Comparison of ENCODE assay signal across 23 mouse cellular contexts in genomic region chr19:58435877-58436276, GRCm38 (mm10). TPM values are rescaled to one million over a fixed set of nuclear protein-coding genes. Genes with fewer than 3 reads are reported as not detected.
DNase-seq lines count a peak whose midpoint lies in the region; ATAC-seq and TF ChIP-seq lines count a peak whose summit lies in the region.
"Had no signal": no experiment of that assay in that cellular context is flagged by ENCODE, and none has a peak within 500 bp of the region (broad histone marks: within the 10 kb centered on the region; RNA-seq: fewer than 3 reads in every experiment).

No protein-coding gene starts in this region.

- no peaks in the 10 kb centered on the region for H3K9me3 ChIP-seq in liver, embryonic 15.5 days (replicated peaks)
- H3K9me3 ChIP-seq in liver, embryonic 11.5 days (ENCODE audit: control insufficient read depth, low read length) = no peaks in the 10 kb centered on the region
- H3K9me3 ChIP-seq in liver, postnatal 0 days (ENCODE audit: low read length) = no peaks in the 10 kb centered on the region
- no peaks in the 10 kb centered on the region for H3K9me3 ChIP-seq in liver, embryonic 12.5 days (replicated peaks)
- H3K9me3 ChIP-seq: embryonic facial prominence, embryonic 13.5 days; embryonic facial prominence, embryonic 15.5 days; forebrain, embryonic 10.5 days; forebrain, embryonic 12.5 days had no signal

- peak overlapping the region; percentile 1; the same call in 1 of the 2 replicates for H3K27ac ChIP-seq in liver, embryonic 15.5 days (replicated peaks)
- no peak overlapping the region for H3K27ac ChIP-seq in liver, embryonic 11.5 days (ENCODE audit: low read depth, low read length)
- peak overlapping the region; percentile 71 for H3K27ac ChIP-seq in liver, postnatal 0 days (ENCODE audit: low read depth)
- no peak overlapping the region for H3K27ac ChIP-seq in liver, embryonic 12.5 days
- H3K27ac ChIP-seq: embryonic facial prominence, embryonic 13.5 days; embryonic facial prominence, embryonic 15.5 days; forebrain, embryonic 10.5 days; forebrain, embryonic 12.5 days had no signal

- TF ChIP-seq CTCF in liver, postnatal 0 days (IDR thresholded peaks at IDR 0.05; ENCODE audit: low read depth) = no peak

- no peak overlapping the region for H3K4me3 ChIP-seq in liver, embryonic 15.5 days (replicated peaks)
- H3K4me3 ChIP-seq in liver, embryonic 11.5 days (ENCODE audit: low read depth, low read length) = no peak overlapping the region
- no peak overlapping the region for H3K4me3 ChIP-seq in liver, postnatal 0 days (ENCODE audit: low read depth, low read length)
- H3K4me3 ChIP-seq in liver, embryonic 12.5 days = no peak overlapping the region
- H3K4me3 ChIP-seq: embryonic facial prominence, embryonic 13.5 days; embryonic facial prominence, embryonic 15.5 days; erythroblast, embryonic 14.5 days; forebrain, embryonic 10.5 days; forebrain, embryonic 12.5 days had no signal

- peaks cover 5% of the 10 kb centered on the region; the same call in 1 of the 2 replicates for H3K4me1 ChIP-seq in liver, embryonic 15.5 days (replicated peaks)
- peaks cover 7% of the 10 kb centered on the region for H3K4me1 ChIP-seq in liver, embryonic 11.5 days (replicated peaks; ENCODE audit: control insufficient read depth, insufficient read depth, low read length)
- peaks cover 27% of the 10 kb centered on the region for H3K4me1 ChIP-seq in liver, postnatal 0 days (ENCODE audit: insufficient read depth)
- 0 out of 2 replicates have a peak, but pooled peaks cover 10% of the 10 kb centered on the region for H3K4me1 ChIP-seq in liver, embryonic 12.5 days

- H3K4me2 ChIP-seq in liver, embryonic 15.5 days = no peak overlapping the region
- H3K4me2 ChIP-seq in liver, embryonic 11.5 days = no peak overlapping the region
- H3K4me2 ChIP-seq in liver, postnatal 0 days (ENCODE audit: low read depth, low read length) = no peak overlapping the region
- H3K4me2 ChIP-seq in liver, embryonic 12.5 days = no peak overlapping the region
- H3K4me2 ChIP-seq: embryonic facial prominence, embryonic 13.5 days; embryonic facial prominence, embryonic 15.5 days; forebrain, embryonic 12.5 days had no signal

- DNase-seq in liver, embryonic 11.5 days (ENCODE audit: low spot score) = no peak
- no peak for DNase-seq in liver, postnatal 0 days
- no peak for DNase-seq in c-Kit-positive CD71-positive TER-119-positive erythroid progenitor cells, embryonic 14.5 days (ENCODE audit: low spot score)
- DNase-seq: adrenal gland, adult 8-10 months; adrenal gland, postnatal 36 days; cerebellum, adult 11-12 months; cerebellum, adult 2 months; cerebellum, adult 9-10 months; cerebellum, postnatal 25 days; embryo, embryonic 11 days had no signal

- 57% methylated on average over 5 of the region's 5 CpGs for WGBS in liver, embryonic 15.5 days (ENCODE audit: insufficient replicate concordance)
- 70% methylated on average over 5 of the region's 5 CpGs for WGBS in liver, embryonic 11.5 days
- 45% methylated on average over 5 of the region's 5 CpGs for WGBS in liver, postnatal 0 days (ENCODE audit: insufficient replicate concordance)
- WGBS in liver, embryonic 12.5 days (ENCODE audit: insufficient replicate concordance) = 56% methylated on average over 5 of the region's 5 CpGs

- no peak for TF ChIP-seq EP300 in liver, postnatal 0 days (IDR thresholded peaks at IDR 0.05; ENCODE audit: low read depth)

- no peak for ATAC-seq in liver, embryonic 15.5 days (ENCODE audit: insufficient read depth)
- ATAC-seq in liver, embryonic 11.5 days (replicated peaks; ENCODE audit: low FRiP score) = no peak
- no peak for ATAC-seq in liver, postnatal 0 days
- ATAC-seq in liver, embryonic 12.5 days = no peak
- 0 out of 2 replicates have a peak, but pooled peaks have one; percentile 18 for ATAC-seq in common myeloid progenitor, adult 5-6 weeks (replicated peaks; ENCODE audit: low read depth, poor library complexity, severe bottlenecking)
- ATAC-seq: activated CD4-positive, CD25-positive, alpha-beta regulatory T cell, adult 4 months; forebrain, embryonic 14.5 days; forebrain, embryonic 16.5 days had no signal

- no peaks in the 10 kb centered on the region for H3K27me3 ChIP-seq in liver, embryonic 15.5 days
- no peaks in the 10 kb centered on the region for H3K27me3 ChIP-seq in liver, embryonic 11.5 days (replicated peaks; ENCODE audit: control insufficient read depth, insufficient read depth, low read length)
- H3K27me3 ChIP-seq in liver, postnatal 0 days (ENCODE audit: insufficient read depth, low read length) = no peaks in the 10 kb centered on the region
- no peaks in the 10 kb centered on the region for H3K27me3 ChIP-seq in liver, embryonic 12.5 days (replicated peaks)
- H3K27me3 ChIP-seq: embryonic facial prominence, embryonic 13.5 days; embryonic facial prominence, embryonic 15.5 days; Patski had no signal

- H3K36me3 ChIP-seq in liver, embryonic 15.5 days (replicated peaks) = no peaks in the 10 kb centered on the region
- no peaks in the 10 kb centered on the region for H3K36me3 ChIP-seq in liver, embryonic 11.5 days (ENCODE audit: control insufficient read depth, insufficient read depth, low read length)
- no peaks in the 10 kb centered on the region for H3K36me3 ChIP-seq in liver, postnatal 0 days (replicated peaks; ENCODE audit: insufficient read depth, low read length)
- no peaks in the 10 kb centered on the region for H3K36me3 ChIP-seq in liver, embryonic 12.5 days
- H3K36me3 ChIP-seq: embryonic facial prominence, embryonic 13.5 days; embryonic facial prominence, embryonic 15.5 days; forebrain, embryonic 10.5 days; forebrain, embryonic 12.5 days; G1E had no signal

- no peak overlapping the region for H3K9ac ChIP-seq in liver, embryonic 15.5 days
- H3K9ac ChIP-seq in liver, embryonic 11.5 days (ENCODE audit: low read depth, low read length) = no peak overlapping the region
- H3K9ac ChIP-seq in liver, postnatal 0 days (replicated peaks) = no peak overlapping the region
- H3K9ac ChIP-seq in liver, embryonic 12.5 days = no peak overlapping the region
- H3K9ac ChIP-seq: embryonic facial prominence, embryonic 13.5 days; embryonic facial prominence, embryonic 15.5 days; forebrain, embryonic 12.5 days had no signal

RNA-seq across cellular contexts. Expression of gene Gfra1, which starts 19.8 kb away (rescaled TPM):
- 6.2 and 6.6 TPM in 2 replicates for polyA plus RNA-seq in liver, embryonic 15.5 days (2015; fragmentation: Nextera tagmentation; extraction: Ambion mirVana)
- 10.7 and 11.4 TPM in 2 replicates for polyA plus RNA-seq in liver, embryonic 11.5 days (2014; fragmentation: Nextera tagmentation; extraction: Ambion mirVana)
- polyA plus RNA-seq in liver, postnatal 0 days (2015; fragmentation: Nextera tagmentation; extraction: Ambion mirVana) = 8.4 and 8.8 TPM in 2 replicates
- polyA plus RNA-seq in liver, embryonic 12.5 days (2016; fragmentation: Nextera tagmentation; extraction: Ambion mirVana) = 9.1 and 9.2 TPM in 2 replicates
- total RNA-seq in common myeloid progenitor, adult 5-6 weeks (2017) = 0.09 TPM in 1 of 2 replicates, not detected in the other
- polyA plus RNA-seq: erythroblast, embryonic 14.5 days; G1E had no signal

Comparison
In these comparisons a context has a peak if more than half of its experiments do, and no peak if none do; other contexts are left out.
1. H3K27ac ChIP-seq: peak in liver, embryonic 15.5 days (single experiment) and liver, postnatal 0 days (single experiment); none in liver, embryonic 11.5 days (single experiment) and liver, embryonic 12.5 days (single experiment).